Comparison of ENCODE assay signal across 8 mouse cellular contexts in the genomic region with DNA sequence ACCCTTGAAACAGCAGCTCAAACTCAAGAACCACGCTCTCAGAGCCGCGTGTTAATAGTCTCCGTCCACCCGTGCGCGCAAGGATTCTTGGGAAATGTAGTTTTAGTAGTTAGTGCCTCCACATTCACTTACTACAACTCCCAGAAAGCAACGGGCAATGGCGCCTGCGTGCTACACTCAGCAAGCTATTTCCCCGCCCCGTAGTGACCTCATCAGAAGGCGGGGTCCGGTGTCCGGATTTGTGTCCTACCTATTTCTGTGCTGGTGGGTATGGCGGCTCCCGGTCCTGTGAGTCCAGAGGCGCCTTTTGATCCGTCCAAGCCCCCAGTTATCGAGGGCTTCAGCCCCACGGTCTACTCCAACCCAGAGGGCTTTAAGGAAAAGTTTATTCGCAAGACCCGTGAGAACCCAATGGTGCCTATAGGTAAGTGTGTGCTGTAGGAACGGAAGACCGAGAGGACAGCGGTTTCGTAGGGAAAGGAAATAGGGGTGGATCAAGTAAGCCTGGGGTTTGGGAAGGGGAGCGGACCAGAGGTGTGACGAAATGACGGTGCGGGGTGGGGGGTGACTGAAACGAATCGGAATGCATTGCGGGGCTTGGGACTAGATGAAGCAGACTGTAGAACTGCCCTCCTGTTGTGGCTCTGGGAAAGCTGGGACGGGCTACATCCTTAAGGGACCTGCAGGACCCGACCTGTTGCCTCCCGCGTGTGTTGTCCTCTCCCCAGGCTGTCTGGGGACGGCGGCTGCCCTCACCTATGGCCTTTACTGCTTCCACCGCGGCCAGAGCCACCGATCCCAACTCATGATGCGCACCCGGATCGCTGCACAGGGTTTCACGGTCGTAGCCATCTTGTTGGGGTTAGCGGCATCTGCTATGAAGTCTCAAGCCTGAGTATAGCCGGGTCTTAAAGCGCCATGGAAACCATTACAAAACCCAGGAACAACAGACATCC. TPM values are rescaled to one million over a fixed set of nuclear protein-coding genes. Genes with fewer than 3 reads are reported as not detected.
DNase-seq lines count a peak whose midpoint lies in the region; ATAC-seq lines count a peak whose summit lies in the region.

A gene (minus strand): TSS at position 95 of the 956 bp plus-strand sequence.
A gene (plus strand): TSS at position 212 of the 956 bp plus-strand sequence.

- peak within 1 kb of the TSS; percentile 77 for H3K4me2 ChIP-seq in hindbrain, embryonic 15.5 days

- H3K4me1 ChIP-seq in hindbrain, embryonic 15.5 days (replicated peaks) = peaks cover 33% of the 10 kb centered on the region

- H3K36me3 ChIP-seq in hindbrain, embryonic 15.5 days = peaks cover 16% of the 10 kb centered on the region

- ATAC-seq in hindbrain, embryonic 15.5 days (ENCODE audit: low FRiP score, low read depth) = peak; percentile 97

- peak within 1 kb of the TSS; percentile 97 for H3K9ac ChIP-seq in hindbrain, embryonic 15.5 days

- peak; percentile 95 for DNase-seq in T-cell, adult 2 months (ENCODE audit: low spot score)
- peak; percentile 94 to 97 for DNase-seq in cerebellum, postnatal 36 days
- peak; percentile 95 to 98 for DNase-seq in frontal cortex, postnatal 36 days (ENCODE audit: low spot score in 2 of 2)
- peak; percentile 97 for DNase-seq in left cerebral cortex, adult 11 months (ENCODE audit: low spot score)
- peak; percentile 96 to 97 for DNase-seq in lung, postnatal 4 days
- DNase-seq in retina, postnatal 7 days (ENCODE audit: low read depth, low spot score) = peak; percentile 97
- peak; percentile 81 for DNase-seq in urinary bladder, adult 2 months (ENCODE audit: low spot score)

- H3K9me3 ChIP-seq in hindbrain, embryonic 15.5 days = no peaks in the 10 kb centered on the region

- peak within 1 kb of the TSS; percentile 96 for H3K27ac ChIP-seq in hindbrain, embryonic 15.5 days (replicated peaks)

- under 1% methylated on average over 51 of the region's 51 CpGs for WGBS in hindbrain, embryonic 15.5 days

- peak within 1 kb of the TSS; percentile 95 for H3K4me3 ChIP-seq in hindbrain, embryonic 15.5 days

- H3K27me3 ChIP-seq in hindbrain, embryonic 15.5 days = no peaks in the 10 kb centered on the region

RNA-seq across cellular contexts. Expression of the first gene that starts in this region (rescaled TPM):
- 58.0 and 62.0 TPM in 2 replicates for polyA plus RNA-seq in hindbrain, embryonic 15.5 days (2015; fragmentation: Nextera tagmentation; extraction: Ambion mirVana)
- 26.1 and 29.7 TPM in 2 replicates for polyA plus RNA-seq in urinary bladder, adult 2 months (2012; rRNA removed)

RNA-seq across cellular contexts. Expression of the second gene that starts in this region (rescaled TPM):
- polyA plus RNA-seq in hindbrain, embryonic 15.5 days (2015; fragmentation: Nextera tagmentation; extraction: Ambion mirVana) = 255 and 261 TPM in 2 replicates
- polyA plus RNA-seq in urinary bladder, adult 2 months (2012; rRNA removed) = 165 and 194 TPM in 2 replicates

Comparison
In these comparisons a context has a peak if more than half of its experiments do, and no peak if none do; other contexts are left out.
1. Peak in every context shown above with its lines: DNase-seq, ATAC-seq, H3K4me3 ChIP-seq and H3K27ac ChIP-seq.